Mouse (Mus musculus): ENCODE measurements around the gene Tbc1d10c. TPM values are rescaled to one million over a fixed set of nuclear protein-coding genes. Genes with fewer than 3 reads are reported as not detected.
"Not testable (repeated sequence)": the region's sequence is repeated elsewhere in the genome, so short reads cannot be mapped to it uniquely, and the experiment has no call there.

Gene Tbc1d10c
- polyA plus RNA-seq, 1 experiment from 2014 or later = 2.0 TPM

DNA sequence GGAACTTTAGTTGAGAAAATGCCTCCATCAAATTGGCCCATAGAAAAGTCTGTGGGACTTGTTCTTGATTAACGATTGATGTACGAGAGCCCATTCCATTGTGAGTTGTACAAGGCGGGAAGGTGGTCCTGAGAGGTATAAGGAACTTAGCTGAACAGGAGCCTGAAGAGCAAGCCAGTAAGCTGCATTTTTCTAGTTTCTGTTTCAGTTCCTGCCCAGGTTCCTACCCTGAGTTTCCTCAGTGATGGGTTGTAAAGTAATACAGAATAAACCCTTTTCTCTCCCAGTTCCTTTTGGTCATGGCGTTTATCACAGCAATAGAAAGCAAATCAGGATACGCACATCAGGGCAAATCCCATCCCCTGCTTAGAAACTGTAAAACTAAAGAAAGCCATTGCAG is 53.2 kb downstream of the Tbc1d10c start:
- no peak overlapping the region for H3K9ac ChIP-seq (ENCODE audit: low read depth, low read length)
- peaks cover 2% of the 10 kb centered on the region; the same call in 1 of the 2 replicates for H3K36me3 ChIP-seq (ENCODE audit: control insufficient read depth, insufficient read depth)
- no peaks in the 10 kb centered on the region for H3K9me3 ChIP-seq (ENCODE audit: control insufficient read depth)
- no peak overlapping the region for H3K4me2 ChIP-seq (replicated peaks; ENCODE audit: low read depth)
- WGBS = 71% methylated on average over 5 of the region's 5 CpGs
- no peak for TF ChIP-seq CTCF (IDR thresholded peaks at IDR 0.05; ENCODE audit: low read depth)
- H3K4me3 ChIP-seq (ENCODE audit: low read depth, low read length) = no peak overlapping the region
- no peak overlapping the region for H3K27ac ChIP-seq (ENCODE audit: low read depth, low read length)
- no peaks in the 10 kb centered on the region for H3K27me3 ChIP-seq (replicated peaks; ENCODE audit: control insufficient read depth, insufficient read depth, low read length)
- no peaks in the 10 kb centered on the region for H3K4me1 ChIP-seq (replicated peaks; ENCODE audit: control insufficient read depth, insufficient read depth, low read length)
- ATAC-seq = no peak

- no peak overlapping the region for H3K4me3 ChIP-seq (ENCODE audit: low read depth, low read length)
- no peak overlapping the region for H3K9ac ChIP-seq (ENCODE audit: low read depth, low read length)
- H3K9me3 ChIP-seq (ENCODE audit: control insufficient read depth) = no peaks in the 10 kb centered on the region
- peaks cover 17% of the 10 kb centered on the region for H3K36me3 ChIP-seq (ENCODE audit: control insufficient read depth, insufficient read depth)
- no peaks in the 10 kb centered on the region for H3K4me1 ChIP-seq (replicated peaks; ENCODE audit: control insufficient read depth, insufficient read depth, low read length)
- no peak overlapping the region for H3K4me2 ChIP-seq (replicated peaks; ENCODE audit: low read depth)
- 87% methylated on average over 5 of the region's 5 CpGs for WGBS
- H3K27ac ChIP-seq (ENCODE audit: low read depth, low read length) = no peak overlapping the region
- no peak for ATAC-seq
- no peaks in the 10 kb centered on the region for H3K27me3 ChIP-seq (replicated peaks; ENCODE audit: control insufficient read depth, insufficient read depth, low read length)
- no peak for TF ChIP-seq CTCF (IDR thresholded peaks at IDR 0.05; ENCODE audit: low read depth)
Observed at GRCm38 (mm10) chr19:4136463-4136862, 54.6 kb downstream of the Tbc1d10c start.

DNA sequence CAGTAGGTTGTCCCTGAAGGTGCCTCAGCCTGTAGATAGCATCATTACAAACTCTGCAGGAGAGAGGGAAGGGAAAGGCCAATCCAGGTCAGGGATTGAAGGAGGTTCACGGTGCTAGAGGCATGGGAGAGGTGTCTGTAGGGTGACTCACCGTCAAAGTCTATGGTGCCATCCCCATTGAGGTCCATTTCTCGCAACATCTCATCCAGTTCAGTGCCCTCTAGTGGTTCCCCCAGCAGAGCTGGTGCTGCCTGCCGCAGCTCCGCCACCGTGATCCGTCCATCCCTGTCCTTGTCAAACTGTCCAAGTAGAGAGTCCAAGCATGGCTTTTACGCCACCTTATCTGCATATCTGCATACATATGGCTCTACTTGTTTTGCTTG is 55.1 kb downstream of the Tbc1d10c start:
- 17% methylated on average over 8 of the region's 8 CpGs for WGBS
- ATAC-seq = peak; percentile 66

GRCm38 (mm10) chr19:4135229-4135962 is 55.7 kb downstream of the Tbc1d10c start:
- H3K27me3 ChIP-seq (replicated peaks; ENCODE audit: control insufficient read depth, insufficient read depth, low read length); H3K4me1 ChIP-seq (replicated peaks; ENCODE audit: control insufficient read depth, insufficient read depth, low read length); H3K9me3 ChIP-seq (ENCODE audit: control insufficient read depth); H3K27ac ChIP-seq (ENCODE audit: low read depth, low read length); H3K9ac ChIP-seq (ENCODE audit: low read depth, low read length); H3K4me2 ChIP-seq (replicated peaks; ENCODE audit: low read depth); H3K4me3 ChIP-seq (ENCODE audit: low read depth, low read length); ATAC-seq: not testable (repeated sequence)
- H3K36me3 ChIP-seq (ENCODE audit: control insufficient read depth, insufficient read depth) = peaks cover 23% of the 10 kb centered on the region
- 81% methylated on average over 6 of the region's 6 CpGs for WGBS

More for the DNA sequence above, 55.1 kb downstream of the Tbc1d10c start:
- not testable (repeated sequence) for H3K4me1 ChIP-seq (replicated peaks; ENCODE audit: control insufficient read depth, insufficient read depth, low read length); H3K4me3 ChIP-seq (ENCODE audit: low read depth, low read length); H3K9me3 ChIP-seq (ENCODE audit: control insufficient read depth); H3K4me2 ChIP-seq (replicated peaks; ENCODE audit: low read depth); H3K27ac ChIP-seq (ENCODE audit: low read depth, low read length); H3K9ac ChIP-seq (ENCODE audit: low read depth, low read length); H3K27me3 ChIP-seq (replicated peaks; ENCODE audit: control insufficient read depth, insufficient read depth, low read length)
- H3K36me3 ChIP-seq (ENCODE audit: control insufficient read depth, insufficient read depth) = peaks cover 22% of the 10 kb centered on the region
- peak; percentile 70 for TF ChIP-seq CTCF (IDR thresholded peaks at IDR 0.05; ENCODE audit: low read depth)

GRCm38 (mm10) chr19:4134354-4134753 is 56.7 kb downstream of the Tbc1d10c start:
- no peaks in the 10 kb centered on the region for H3K9me3 ChIP-seq (ENCODE audit: control insufficient read depth)
- no peak for ATAC-seq
- 87% methylated on average over 4 of the region's 4 CpGs for WGBS
- H3K4me2 ChIP-seq (replicated peaks; ENCODE audit: low read depth) = no peak overlapping the region
- no peaks in the 10 kb centered on the region for H3K27me3 ChIP-seq (replicated peaks; ENCODE audit: control insufficient read depth, insufficient read depth, low read length)
- no peak overlapping the region for H3K9ac ChIP-seq (ENCODE audit: low read depth, low read length)
- H3K4me3 ChIP-seq (ENCODE audit: low read depth, low read length) = no peak overlapping the region
- H3K4me1 ChIP-seq (replicated peaks; ENCODE audit: control insufficient read depth, insufficient read depth, low read length) = no peaks in the 10 kb centered on the region
- H3K36me3 ChIP-seq (ENCODE audit: control insufficient read depth, insufficient read depth) = peaks cover 33% of the 10 kb centered on the region
- H3K27ac ChIP-seq (ENCODE audit: low read depth, low read length) = no peak overlapping the region
- TF ChIP-seq CTCF (IDR thresholded peaks at IDR 0.05; ENCODE audit: low read depth) = no peak

Small RNA genes lying within 50 kb of the gene (microRNA-seq; reads per million reads assigned to microRNA genes)
- gene Gm26115 = not detected

Other genes starting within 250 kb of the Tbc1d10c start
- not detected in 2 replicates for gene Aldh3b3, start 232.6 kb downstream of the Tbc1d10c start, polyA plus RNA-seq (2015; fragmentation: Nextera tagmentation; extraction: Ambion mirVana)
- 0.17 and 0.51 TPM in 2 replicates for gene Aldh3b2, start 219.0 kb downstream of the Tbc1d10c start, polyA plus RNA-seq (2015; fragmentation: Nextera tagmentation; extraction: Ambion mirVana)
- 32.3 and 34.5 TPM in 2 replicates for gene Acy3, start 204.7 kb downstream of the Tbc1d10c start, polyA plus RNA-seq (2015; fragmentation: Nextera tagmentation; extraction: Ambion mirVana)
- gene Tbx10, start 198.5 kb downstream of the Tbc1d10c start, polyA plus RNA-seq (2015; fragmentation: Nextera tagmentation; extraction: Ambion mirVana) = 0.59 and 0.61 TPM in 2 replicates
- 31.7 and 32.9 TPM in 2 replicates for gene Nudt8, start 190.7 kb downstream of the Tbc1d10c start, polyA plus RNA-seq (2015; fragmentation: Nextera tagmentation; extraction: Ambion mirVana)
- 0.42 and 0.44 TPM in 2 replicates for gene Gm49405, start 190.7 kb downstream of the Tbc1d10c start, polyA plus RNA-seq (2015; fragmentation: Nextera tagmentation; extraction: Ambion mirVana)
- 0.64 and 0.89 TPM in 2 replicates for gene Doc2g, start 188.0 kb downstream of the Tbc1d10c start, polyA plus RNA-seq (2015; fragmentation: Nextera tagmentation; extraction: Ambion mirVana)
- 244 and 255 TPM in 2 replicates for gene Ndufv1, start 178.5 kb downstream of the Tbc1d10c start, polyA plus RNA-seq (2015; fragmentation: Nextera tagmentation; extraction: Ambion mirVana)
- 746 and 756 TPM in 2 replicates for gene Gstp1, start 153.3 kb downstream of the Tbc1d10c start, polyA plus RNA-seq (2015; fragmentation: Nextera tagmentation; extraction: Ambion mirVana)
- 151 and 182 TPM in 2 replicates for gene Gstp2, start 145.3 kb downstream of the Tbc1d10c start, polyA plus RNA-seq (2015; fragmentation: Nextera tagmentation; extraction: Ambion mirVana)
- 68.7 and 72.6 TPM in 2 replicates for gene Gstp3, start 131.7 kb downstream of the Tbc1d10c start, polyA plus RNA-seq (2015; fragmentation: Nextera tagmentation; extraction: Ambion mirVana)
- not detected in 2 replicates for gene Cabp2, start 109.7 kb downstream of the Tbc1d10c start, polyA plus RNA-seq (2015; fragmentation: Nextera tagmentation; extraction: Ambion mirVana)
- 97.1 and 108 TPM in 2 replicates for gene Cdk2ap2, start 94.1 kb downstream of the Tbc1d10c start, polyA plus RNA-seq (2015; fragmentation: Nextera tagmentation; extraction: Ambion mirVana)
- gene Pitpnm1, start 91.3 kb downstream of the Tbc1d10c start, polyA plus RNA-seq (2015; fragmentation: Nextera tagmentation; extraction: Ambion mirVana) = 13.7 and 16.3 TPM in 2 replicates
- gene Aip, start 65.4 kb downstream of the Tbc1d10c start, polyA plus RNA-seq (2015; fragmentation: Nextera tagmentation; extraction: Ambion mirVana) = 42.0 and 42.3 TPM in 2 replicates
- not detected in 2 replicates for gene Gpr152, start 51.5 kb downstream of the Tbc1d10c start, polyA plus RNA-seq (2015; fragmentation: Nextera tagmentation; extraction: Ambion mirVana)
- gene Cabp4, start 47.3 kb downstream of the Tbc1d10c start, polyA plus RNA-seq (2015; fragmentation: Nextera tagmentation; extraction: Ambion mirVana) = 0.33 TPM in 2 replicates
- gene Coro1b, start 42.7 kb downstream of the Tbc1d10c start, polyA plus RNA-seq (2015; fragmentation: Nextera tagmentation; extraction: Ambion mirVana) = 237 and 239 TPM in 2 replicates
- gene Ptprcap, start 37.7 kb downstream of the Tbc1d10c start, polyA plus RNA-seq (2015; fragmentation: Nextera tagmentation; extraction: Ambion mirVana) = 2.7 and 3.4 TPM in 2 replicates
- 33.9 and 35.1 TPM in 2 replicates for gene Rps6kb2, start 27.9 kb downstream of the Tbc1d10c start, polyA plus RNA-seq (2015; fragmentation: Nextera tagmentation; extraction: Ambion mirVana)
- gene Carns1, start 15.8 kb downstream of the Tbc1d10c start, polyA plus RNA-seq (2015; fragmentation: Nextera tagmentation; extraction: Ambion mirVana) = 0.90 TPM in 2 replicates
- gene Ppp1ca, start 781 bp upstream of the Tbc1d10c start, polyA plus RNA-seq (2015; fragmentation: Nextera tagmentation; extraction: Ambion mirVana) = 370 and 382 TPM in 2 replicates
- 12.3 and 13.5 TPM in 2 replicates for gene Rad9a, start 10.4 kb upstream of the Tbc1d10c start, polyA plus RNA-seq (2015; fragmentation: Nextera tagmentation; extraction: Ambion mirVana)
- 2.4 and 2.5 TPM in 2 replicates for gene Clcf1, start 23.0 kb upstream of the Tbc1d10c start, polyA plus RNA-seq (2015; fragmentation: Nextera tagmentation; extraction: Ambion mirVana)
- not detected in 2 replicates for gene AC109138.7, start 23.1 kb upstream of the Tbc1d10c start, polyA plus RNA-seq (2015; fragmentation: Nextera tagmentation; extraction: Ambion mirVana)
- 81.5 and 87.8 TPM in 2 replicates for gene Pold4, start 40.6 kb upstream of the Tbc1d10c start, polyA plus RNA-seq (2015; fragmentation: Nextera tagmentation; extraction: Ambion mirVana)
- gene Ssh3, start 77.9 kb upstream of the Tbc1d10c start, polyA plus RNA-seq (2015; fragmentation: Nextera tagmentation; extraction: Ambion mirVana) = 18.1 and 18.5 TPM in 2 replicates
- 2.0 and 2.4 TPM in 2 replicates for gene Ankrd13d, start 91.9 kb upstream of the Tbc1d10c start, polyA plus RNA-seq (2015; fragmentation: Nextera tagmentation; extraction: Ambion mirVana)
- 14.4 and 18.5 TPM in 2 replicates for gene Grk2, start 114.9 kb upstream of the Tbc1d10c start, polyA plus RNA-seq (2015; fragmentation: Nextera tagmentation; extraction: Ambion mirVana)
- gene Kdm2a, start 207.0 kb upstream of the Tbc1d10c start, polyA plus RNA-seq (2015; fragmentation: Nextera tagmentation; extraction: Ambion mirVana) = 21.0 and 21.2 TPM in 2 replicates
- gene Rhod, start 248.1 kb upstream of the Tbc1d10c start, polyA plus RNA-seq (2015; fragmentation: Nextera tagmentation; extraction: Ambion mirVana) = 54.8 and 60.3 TPM in 2 replicates